Mouse (Mus musculus): Measurements from ENCODE around the gene Arl15.
A peak's percentile ranks its signal among the peaks of the same experiment; 100 is the strongest.

The Arl15 gene

DNA sequence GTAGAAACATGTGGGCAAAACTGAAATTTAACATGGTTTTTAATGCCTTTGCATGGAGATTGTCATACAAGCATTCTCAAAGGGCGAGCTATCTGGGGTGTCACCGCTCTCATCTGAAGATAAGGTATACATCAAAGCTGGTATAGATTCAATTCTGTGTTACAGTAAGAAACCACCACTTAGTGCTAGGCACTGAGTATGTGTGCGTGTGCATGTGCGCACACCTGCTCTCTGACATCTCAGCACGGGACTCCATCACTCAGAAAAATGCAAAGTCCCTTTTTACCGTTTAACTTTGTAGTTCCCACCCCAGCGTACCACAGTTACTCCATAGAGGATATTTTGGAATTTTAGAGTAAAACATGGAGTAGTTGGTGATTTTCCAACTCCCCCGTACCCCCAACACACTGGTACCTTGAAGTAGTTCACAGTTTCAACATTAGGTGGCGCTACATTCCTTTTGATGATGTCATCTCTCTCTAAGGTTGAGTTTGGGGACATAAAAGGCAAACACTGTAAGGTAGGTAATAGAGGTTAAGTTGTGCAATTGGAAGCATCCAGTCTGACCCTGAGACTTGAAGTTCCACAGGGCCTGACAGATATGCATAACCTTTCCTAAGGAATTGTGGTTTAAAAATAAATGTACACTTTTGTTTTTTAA is 281.5 kb downstream of the Arl15 start:
- DNase-seq = peak in 1 of 2 experiments; percentile 43

DNA sequence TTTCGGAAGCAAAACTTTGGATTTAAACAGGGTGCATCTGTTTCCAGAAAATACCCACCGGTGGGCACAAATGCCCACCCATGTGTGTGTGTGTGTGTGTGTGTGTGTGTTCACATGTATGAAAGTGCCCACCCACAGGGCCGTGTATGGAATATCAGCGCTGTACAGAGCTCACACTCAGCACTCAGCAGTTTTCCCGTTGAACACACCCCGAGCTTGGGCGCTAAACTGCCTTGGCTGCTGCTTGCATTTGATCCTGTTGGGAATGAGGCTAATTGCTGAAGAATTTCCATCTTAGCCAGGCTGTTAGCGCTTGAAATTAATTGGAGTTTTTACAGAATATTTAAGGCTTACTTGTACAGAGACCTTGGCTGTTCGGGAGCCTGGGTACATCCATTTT is 282.9 kb downstream of the Arl15 start:
- no peak for DNase-seq

GRCm38 (mm10) chr13:114077584-114078270 is 283.4 kb downstream of the Arl15 start:
- no peak for DNase-seq

GRCm38 (mm10) chr13:114078851-114079250 is 284.5 kb downstream of the Arl15 start:
- DNase-seq = no peak

DNA sequence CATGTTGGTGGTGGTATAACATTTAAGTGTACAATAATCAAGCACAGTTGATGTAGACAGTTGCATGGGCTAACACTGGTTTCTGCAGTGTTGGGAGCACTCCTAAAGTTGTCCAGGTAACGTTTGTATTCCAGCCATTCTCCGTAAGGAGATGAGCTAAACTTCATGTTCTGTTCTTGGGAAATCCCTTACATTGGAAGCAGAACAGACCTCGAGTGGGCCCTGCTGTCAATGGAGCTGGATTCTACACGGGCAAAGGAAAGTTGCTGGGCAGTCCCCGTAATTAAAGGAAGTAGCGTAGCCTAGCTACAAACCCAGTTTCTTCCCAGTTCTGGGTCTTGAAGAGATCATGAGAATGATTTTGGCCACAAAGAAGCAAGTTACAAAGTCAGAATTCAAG is 285.4 kb downstream of the Arl15 start:
- DNase-seq = no peak

GRCm38 (mm10) chr13:114080491-114080890 is 286.2 kb downstream of the Arl15 start:
- DNase-seq = no peak

DNA sequence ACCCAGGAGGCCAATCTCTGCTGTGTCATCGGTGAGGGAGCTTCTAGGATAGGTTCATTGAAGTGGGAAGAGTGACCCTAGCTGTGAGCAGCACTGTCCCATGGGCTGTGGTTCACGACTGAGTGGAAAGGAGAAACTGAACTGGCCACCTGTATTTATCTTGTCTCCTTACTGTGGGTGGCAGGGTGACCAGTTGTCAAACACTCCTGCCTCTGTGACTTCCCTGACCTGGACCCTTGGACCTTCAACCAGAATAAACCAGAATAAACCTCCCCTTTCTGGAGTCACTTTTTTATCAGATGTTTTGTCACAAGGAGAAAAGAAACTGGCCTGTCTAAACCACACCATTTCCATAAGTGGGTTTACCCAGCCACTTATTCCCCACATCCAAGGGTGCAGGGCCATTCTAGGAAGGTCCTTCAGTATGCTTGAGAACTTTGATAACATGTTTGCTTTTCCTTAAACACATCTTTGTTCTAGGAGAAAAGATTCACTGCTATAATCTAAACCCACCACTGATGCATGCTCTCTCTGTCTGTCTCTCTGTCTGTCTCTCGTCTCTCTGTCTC is 289.3 kb downstream of the Arl15 start:
- DNase-seq = no peak

- no peak for DNase-seq
Observed at GRCm38 (mm10) chr13:114085442-114085841, 291.1 kb downstream of the Arl15 start.

GRCm38 (mm10) chr13:114086325-114086724 is 292.0 kb downstream of the Arl15 start:
- no peak for DNase-seq

- no peak for DNase-seq
Observed at GRCm38 (mm10) chr13:114086801-114087200, 292.5 kb downstream of the Arl15 start.

- DNase-seq = no peak
Observed at GRCm38 (mm10) chr13:114087696-114088465, 293.6 kb downstream of the Arl15 start.

- DNase-seq = no peak
Observed at GRCm38 (mm10) chr13:114090786-114091185, 296.5 kb downstream of the Arl15 start.

DNA sequence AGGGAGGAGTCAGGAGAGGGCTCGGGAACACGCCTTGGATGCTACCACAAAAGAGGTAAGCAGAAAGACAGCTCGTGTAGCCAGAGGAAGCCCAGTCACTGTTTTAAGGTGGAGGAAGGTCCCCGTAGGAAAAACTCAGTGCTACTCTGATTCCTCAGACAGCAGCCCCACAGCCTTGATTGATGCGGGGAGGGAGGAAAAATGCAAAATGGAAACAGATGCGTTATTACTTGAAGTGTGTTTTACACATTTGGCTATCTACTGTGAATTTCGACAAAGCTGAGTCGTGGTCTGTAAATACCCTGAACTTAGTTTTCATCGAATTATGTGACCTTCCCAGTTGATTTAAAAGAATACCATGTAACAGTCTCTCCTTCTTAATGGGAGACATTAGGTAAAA is 296.9 kb downstream of the Arl15 start:
- DNase-seq = no peak

DNA sequence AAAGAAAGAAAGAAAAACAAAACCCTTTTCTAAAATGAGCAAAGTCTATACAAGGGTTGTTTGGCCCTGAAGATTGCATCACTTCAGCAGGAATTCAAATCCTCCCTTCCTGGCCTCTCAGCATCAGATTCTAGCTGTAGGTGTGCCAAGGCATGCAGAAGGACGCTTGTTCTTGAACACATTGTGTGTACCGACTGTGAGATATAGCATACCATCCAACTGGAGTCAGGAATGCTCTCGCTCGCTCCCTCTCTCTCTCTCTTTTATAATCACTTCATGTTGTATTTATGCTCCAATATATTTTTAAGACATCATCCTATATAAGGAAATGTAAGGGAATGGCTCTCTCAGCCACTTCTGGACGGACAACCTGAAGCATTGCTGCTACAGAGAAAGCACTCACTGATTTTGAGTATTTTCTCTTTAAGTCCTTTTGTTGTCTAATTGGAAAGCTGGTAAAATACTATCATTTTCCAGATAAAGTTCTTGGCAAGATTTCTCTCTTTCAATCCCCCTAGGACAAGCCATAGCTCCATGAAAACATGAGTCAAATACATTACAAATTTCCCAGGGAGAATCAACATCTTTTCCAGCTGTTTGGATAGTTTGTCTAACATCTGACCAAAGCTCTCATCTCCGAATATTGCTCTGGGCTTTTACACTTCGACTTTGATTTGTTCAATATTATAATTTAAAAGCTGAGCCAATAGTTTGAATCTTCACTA is 300.0 kb downstream of the Arl15 start:
- no peak for DNase-seq

GRCm38 (mm10) chr13:114095440-114095839 is 301.1 kb downstream of the Arl15 start:
- DNase-seq = no peak

DNA sequence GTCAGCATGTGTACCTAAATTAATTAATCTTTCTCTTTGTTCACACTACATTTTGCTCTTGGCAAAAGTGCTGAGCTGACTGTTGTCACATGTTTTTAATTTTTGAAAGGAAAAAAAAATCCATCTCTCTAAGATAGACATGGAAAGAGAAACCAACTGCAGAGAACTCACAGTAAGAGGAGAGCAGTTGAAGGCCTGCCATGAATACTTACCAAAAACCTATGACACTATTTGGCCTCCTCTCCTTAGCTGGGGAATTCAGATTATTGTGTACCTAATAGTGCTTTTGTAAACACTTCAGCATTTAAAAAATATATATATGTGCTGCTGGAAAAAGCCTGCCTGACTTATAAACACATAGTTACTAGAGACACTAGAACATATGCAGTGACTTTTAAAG is 302.1 kb downstream of the Arl15 start:
- DNase-seq = no peak

DNA sequence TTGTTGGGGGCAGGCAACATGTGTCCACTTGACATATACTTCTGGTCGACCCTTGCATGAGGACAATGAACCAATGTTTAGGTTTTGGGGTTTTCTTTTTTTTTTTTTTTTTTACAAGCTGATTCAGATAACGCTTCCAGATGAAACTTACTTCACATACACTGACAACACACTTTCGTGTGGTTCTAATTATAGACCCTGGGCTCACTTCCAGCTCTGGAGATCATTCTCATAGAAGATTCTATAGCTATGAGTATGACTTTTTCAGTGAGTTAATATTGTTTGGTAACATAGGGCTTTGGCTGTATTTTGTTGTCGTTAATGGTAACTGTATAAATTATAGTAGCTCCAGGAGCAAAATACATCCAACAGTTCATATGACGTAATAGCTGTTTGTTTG is 306.9 kb downstream of the Arl15 start:
- DNase-seq = no peak

DNA sequence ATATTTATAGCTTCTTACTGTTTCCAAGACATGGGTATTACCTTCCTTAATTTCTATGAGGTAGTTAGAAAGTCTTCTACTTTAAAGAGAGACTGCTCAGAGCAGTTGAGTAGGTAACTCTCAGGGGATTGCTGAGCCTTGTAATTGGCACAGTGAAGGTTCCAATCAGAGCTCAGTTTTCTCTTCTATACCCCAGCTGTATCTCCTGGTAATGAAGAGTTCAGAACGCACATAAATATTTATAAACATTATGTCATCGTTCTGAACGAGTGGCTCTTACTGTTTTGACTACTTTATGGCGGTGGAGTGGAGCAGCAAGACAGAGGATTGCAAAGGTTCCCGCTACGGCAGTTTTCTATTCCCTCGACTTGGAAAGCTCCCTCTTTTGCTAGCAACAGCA is 311.8 kb downstream of the Arl15 start:
- DNase-seq = no peak

DNA sequence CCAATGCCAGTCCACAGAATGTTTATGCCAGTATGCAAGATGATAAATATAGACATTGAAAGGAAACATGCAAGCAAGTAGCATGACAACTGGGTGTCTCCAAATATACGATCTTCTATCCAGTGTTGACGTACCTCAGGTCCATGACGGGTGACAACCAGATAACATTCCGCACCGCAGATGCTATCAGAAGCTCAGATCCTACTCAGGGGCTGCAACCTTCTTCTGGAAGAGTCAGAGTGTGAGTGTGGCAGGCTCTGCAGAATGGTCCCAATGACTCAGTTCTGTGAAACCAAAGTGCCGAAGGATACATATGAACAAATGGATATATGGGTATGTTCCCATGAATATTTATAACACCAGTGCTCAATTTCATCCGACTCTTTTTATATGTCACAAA is 313.2 kb downstream of the Arl15 start:
- DNase-seq = no peak

DNA sequence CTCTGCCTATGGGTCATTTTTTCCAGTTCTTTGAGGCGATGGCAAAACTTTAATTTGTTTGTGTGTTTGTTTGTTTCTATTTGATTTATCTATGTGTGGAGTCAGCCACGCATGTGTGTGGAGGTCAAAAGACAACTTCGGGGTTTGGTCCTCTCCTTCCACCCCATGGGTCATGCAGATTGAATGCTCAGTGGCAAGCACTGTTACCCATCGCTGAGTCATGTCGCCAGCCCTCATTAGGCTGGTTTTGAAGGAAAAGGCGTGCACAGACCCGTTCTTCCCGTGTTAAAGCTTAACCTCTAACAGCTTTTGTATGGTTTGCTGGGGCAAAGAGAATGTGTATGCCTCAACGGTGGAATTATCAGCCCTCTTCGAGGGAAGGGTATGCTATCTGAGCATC is 315.1 kb downstream of the Arl15 start:
- no peak for DNase-seq

DNA sequence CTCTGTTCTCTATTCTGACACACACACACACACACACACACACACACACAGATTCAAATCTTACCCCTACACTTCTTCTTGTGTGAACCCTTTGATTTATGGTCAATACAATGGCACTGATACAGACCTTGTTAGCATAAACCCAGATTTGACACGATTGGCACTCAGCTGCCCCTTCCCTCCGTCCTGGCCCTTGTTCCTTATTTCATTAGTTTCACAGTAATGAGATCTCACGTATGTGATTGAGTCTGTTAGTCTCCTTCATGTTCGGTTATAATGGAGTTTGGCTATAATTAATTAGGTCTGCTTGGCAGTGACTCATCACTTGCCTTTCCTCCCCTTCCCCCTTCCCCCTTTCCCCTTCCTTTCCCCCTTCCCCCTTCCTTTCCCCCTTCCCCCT is 315.5 kb downstream of the Arl15 start:
- DNase-seq = no peak

- no peak for DNase-seq
Observed at GRCm38 (mm10) chr13:114113516-114113915, 319.2 kb downstream of the Arl15 start.

DNA sequence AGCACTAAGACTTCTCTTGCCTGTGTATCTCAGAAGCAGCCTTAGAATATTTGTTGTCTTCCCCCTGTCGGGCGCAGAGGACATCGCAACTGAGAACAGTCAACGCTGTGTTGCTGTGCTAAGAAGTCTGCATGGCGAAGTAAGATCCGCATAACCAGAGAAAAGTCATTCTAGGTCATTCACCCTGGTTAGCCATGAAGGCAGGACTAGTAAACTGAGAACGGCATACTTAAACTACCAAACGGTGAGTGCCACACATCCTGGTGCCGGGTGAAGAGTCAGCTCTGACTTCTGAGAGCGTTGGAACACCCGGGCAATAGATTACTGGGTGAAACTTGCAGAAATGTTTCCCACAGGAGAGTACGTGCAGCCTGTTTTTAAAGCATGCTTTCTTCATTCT is 320.3 kb downstream of the Arl15 start:
- DNase-seq = no peak
